In the genomic region with DNA sequence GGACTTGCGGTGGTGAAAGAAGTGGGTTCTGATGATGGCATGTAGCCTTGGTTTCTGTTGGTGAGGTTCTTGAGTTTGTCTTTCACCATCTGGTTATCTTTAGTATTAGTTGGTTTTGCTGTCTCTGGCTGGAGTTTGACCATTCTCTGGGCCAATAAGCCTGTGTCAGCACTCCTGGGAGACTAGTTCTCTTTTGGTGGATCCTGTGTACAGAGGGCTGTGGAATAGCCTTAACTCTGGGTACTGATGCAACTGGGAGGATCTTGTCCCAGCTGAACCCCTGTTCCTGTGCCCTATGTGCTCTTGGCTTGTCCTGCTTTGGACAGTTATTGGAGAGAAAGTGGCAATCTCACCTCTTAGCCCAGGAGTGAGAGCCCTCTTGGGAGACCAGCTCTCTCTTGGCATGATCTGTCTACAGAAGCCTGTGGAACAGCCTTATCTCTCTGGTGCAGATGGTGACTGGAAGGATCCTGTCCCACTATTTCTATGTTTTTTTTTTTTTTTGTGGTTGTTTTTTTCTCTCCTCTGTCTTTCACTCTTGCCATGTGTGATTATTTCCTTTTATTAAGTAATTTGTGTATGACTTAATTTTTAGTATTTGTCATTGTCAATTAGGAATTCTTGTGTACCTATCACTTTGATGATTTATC, we compare ENCODE assay signal across 22 mouse cellular contexts. TPM values are rescaled to one million over a fixed set of nuclear protein-coding genes. Genes with fewer than 3 reads are reported as not detected.
DNase-seq lines count a peak whose midpoint lies in the region; ATAC-seq and TF ChIP-seq lines count a peak whose summit lies in the region.
"Had no signal": no experiment of that assay in that cellular context is flagged by ENCODE, and none has a peak within 500 bp of the region (broad histone marks: within the 10 kb centered on the region; RNA-seq: fewer than 3 reads in every experiment).

No protein-coding gene starts in this region.

- no peak overlapping the region for H3K27ac ChIP-seq in heart, embryonic 12.5 days (ENCODE audit: poor library complexity, severe bottlenecking)
- H3K27ac ChIP-seq in thymus, adult 2 months (ENCODE audit: control insufficient read depth, insufficient read depth, low read length): no peak overlapping the region
- H3K27ac ChIP-seq: embryonic facial prominence, embryonic 13.5 days; heart, embryonic 10.5 days; hindbrain, embryonic 12.5 days had no signal

- H3K9me3 ChIP-seq in heart, embryonic 12.5 days (replicated peaks): no peaks in the 10 kb centered on the region; the same call in 1 of the 2 replicates
- no peaks in the 10 kb centered on the region for H3K9me3 ChIP-seq in G1E (replicated peaks)
- H3K9me3 ChIP-seq: embryonic facial prominence, embryonic 13.5 days; heart, embryonic 10.5 days; hindbrain, embryonic 12.5 days had no signal

- no peaks in the 10 kb centered on the region for H3K27me3 ChIP-seq in heart, embryonic 12.5 days (replicated peaks)
- no peaks in the 10 kb centered on the region for H3K27me3 ChIP-seq in G1E (ENCODE audit: insufficient read depth, low read length)
- no peaks in the 10 kb centered on the region for H3K27me3 ChIP-seq in thymus, adult 2 months (ENCODE audit: control insufficient read depth, insufficient read depth, low read length)
- H3K27me3 ChIP-seq: embryonic facial prominence, embryonic 13.5 days; hindbrain, embryonic 12.5 days had no signal

- 81% methylated on average over 1 of the region's 1 CpGs for WGBS in heart, embryonic 12.5 days
- 98% methylated on average over 1 of the region's 1 CpGs for WGBS in thymus, adult 2 months

- TF ChIP-seq POLR2A in thymus, adult 2 months (IDR thresholded peaks at IDR 0.05; ENCODE audit: control insufficient read depth, extremely low read depth, insufficient read depth, low read length, poor library complexity): no peak

- no peaks in the 10 kb centered on the region for H3K36me3 ChIP-seq in heart, embryonic 12.5 days
- no peaks in the 10 kb centered on the region for H3K36me3 ChIP-seq in G1E (replicated peaks)
- no peaks in the 10 kb centered on the region for H3K36me3 ChIP-seq in thymus, adult 2 months (ENCODE audit: control insufficient read depth, insufficient read depth, low read length)
- H3K36me3 ChIP-seq: embryonic facial prominence, embryonic 13.5 days; heart, embryonic 10.5 days; hindbrain, embryonic 12.5 days had no signal

- ATAC-seq in heart, embryonic 12.5 days (ENCODE audit: insufficient number of reproducible peaks, low FRiP score): peak; percentile 92
- peak; percentile 87 for ATAC-seq in G1E (ENCODE audit: extremely low read depth, insufficient number of reproducible peaks, low FRiP score, poor library complexity, severe bottlenecking)
- peak; percentile 89 for ATAC-seq in erythroid progenitor cell, adult 5-6 weeks (replicated peaks; ENCODE audit: low FRiP score, poor library complexity, severe bottlenecking)
- peak; percentile 73 for ATAC-seq in megakaryocyte progenitor cell, adult 5-6 weeks (replicated peaks; ENCODE audit: poor library complexity)
- ATAC-seq: forebrain, embryonic 14.5 days had no signal

- no peak overlapping the region for H3K4me3 ChIP-seq in heart, embryonic 12.5 days
- peak overlapping the region; percentile 34; the same call in 1 of the 2 replicates for H3K4me3 ChIP-seq in G1E (ENCODE audit: low read depth, low read length)
- no peak overlapping the region for H3K4me3 ChIP-seq in thymus, adult 2 months (ENCODE audit: control insufficient read depth, insufficient read depth, low read length)
- H3K4me3 ChIP-seq: embryonic facial prominence, embryonic 13.5 days; heart, embryonic 10.5 days; hindbrain, embryonic 12.5 days had no signal

- DNase-seq in heart, adult 11 months: no peak
- DNase-seq in G1E (ENCODE audit: low spot score): peak; percentile 37
- no peak for DNase-seq in thymus, adult 2 months
- no peak for DNase-seq in layer of hippocampus, adult 11-12 months (ENCODE audit: low spot score)
- no peak for DNase-seq in adrenal gland, adult (ENCODE audit: inconsistent age in 2 of 2, low spot score in 1 of 2)
- DNase-seq: cerebellum, postnatal 10 days; kidney, adult 9 months; layer of hippocampus, adult 9-11 months; left cerebral cortex, postnatal 4 days; lung, postnatal 4 days; right cerebral cortex, adult 18-20 months; thymus, postnatal 14 days had no signal

- TF ChIP-seq CTCF in G1E (IDR thresholded peaks at IDR 0.05; ENCODE audit: low read depth, low read length): no peak
- TF ChIP-seq CTCF in thymus, adult 2 months (IDR thresholded peaks at IDR 0.05; ENCODE audit: borderline replicate concordance, control insufficient read depth, extremely low read depth, insufficient read depth, low read length, poor library complexity): no peak

- H3K4me2 ChIP-seq in heart, embryonic 12.5 days: no peak overlapping the region
- H3K4me2 ChIP-seq: embryonic facial prominence, embryonic 13.5 days; hindbrain, embryonic 12.5 days had no signal

- H3K9ac ChIP-seq in heart, embryonic 12.5 days: no peak overlapping the region
- H3K9ac ChIP-seq: embryonic facial prominence, embryonic 13.5 days; hindbrain, embryonic 12.5 days had no signal

- H3K4me1 ChIP-seq in heart, embryonic 12.5 days (replicated peaks): no peaks in the 10 kb centered on the region
- peaks cover 57% of the 10 kb centered on the region for H3K4me1 ChIP-seq in G1E (ENCODE audit: insufficient read depth, low read depth, low read length)
- H3K4me1 ChIP-seq in thymus, adult 2 months (replicated peaks; ENCODE audit: control insufficient read depth, insufficient read depth, low read length): no peaks in the 10 kb centered on the region
- H3K4me1 ChIP-seq: embryonic facial prominence, embryonic 13.5 days; heart, embryonic 10.5 days; hindbrain, embryonic 12.5 days had no signal

RNA-seq across cellular contexts. Expression of a gene that starts 3.2 kb away (rescaled TPM):
- 0.08 TPM in 2 replicates for polyA plus RNA-seq in heart, embryonic 12.5 days (2016; fragmentation: Nextera tagmentation; extraction: Ambion mirVana)
- 20.8 and 24.5 TPM in 2 replicates for total RNA-seq in G1E (2014; fragmentation: Nextera tagmentation)
- total RNA-seq in G1E (2017): 13.6 and 14.9 TPM in 2 replicates
- polyA plus RNA-seq in G1E (2012): 0.20 and 0.29 TPM in 2 replicates
- total RNA-seq in erythroid progenitor cell, adult 5-6 weeks (2015; ENCODE audit: low replicate concordance): 7.9 and 10.5 TPM in 2 replicates
- total RNA-seq in erythroid progenitor cell, adult 5-6 weeks (2017; ENCODE audit: low replicate concordance): 6.0 and 6.1 TPM in 2 replicates
- total RNA-seq in megakaryocyte progenitor cell, adult 5-6 weeks (2015): 17.8 and 19.3 TPM in 2 replicates
- 17.2 and 19.6 TPM in 2 replicates for total RNA-seq in megakaryocyte progenitor cell, adult 5-6 weeks (2017)
- polyA plus RNA-seq in thymus, adult 2 months (2012; rRNA removed): 0.06 and 0.08 TPM in 2 replicates
- total RNA-seq: gastrocnemius, adult 8-10 months had no signal
- polyA plus RNA-seq: embryonic facial prominence, embryonic 13.5 days; forebrain, embryonic 14.5 days; hindbrain, embryonic 12.5 days had no signal

RNA-seq across cellular contexts. Expression of a gene that starts 15.3 kb away (rescaled TPM):
- polyA plus RNA-seq in heart, embryonic 12.5 days (2016; fragmentation: Nextera tagmentation; extraction: Ambion mirVana): not detected in 2 replicates
- total RNA-seq in G1E (2014; fragmentation: Nextera tagmentation): not detected in 2 replicates
- total RNA-seq in G1E (2017): not detected in 2 replicates
- polyA plus RNA-seq in G1E (2012): not detected in 2 replicates
- not detected in 2 replicates for total RNA-seq in erythroid progenitor cell, adult 5-6 weeks (2015; ENCODE audit: low replicate concordance)
- not detected in 2 replicates for total RNA-seq in erythroid progenitor cell, adult 5-6 weeks (2017; ENCODE audit: low replicate concordance)
- total RNA-seq in megakaryocyte progenitor cell, adult 5-6 weeks (2015): not detected in 2 replicates
- not detected in 2 replicates for total RNA-seq in megakaryocyte progenitor cell, adult 5-6 weeks (2017)
- polyA plus RNA-seq in thymus, adult 2 months (2012; rRNA removed): not detected in 2 replicates
- total RNA-seq: gastrocnemius, adult 8-10 months; left cerebral cortex, postnatal 4 days; monocyte, adult 5-6 weeks; neutrophil, adult 5-6 weeks had no signal
- polyA plus RNA-seq: embryonic facial prominence, embryonic 13.5 days; forebrain, embryonic 14.5 days; heart, embryonic 10.5 days; hindbrain, embryonic 12.5 days had no signal

RNA-seq across cellular contexts. Expression of a gene that starts 31.0 kb away (rescaled TPM):
- polyA plus RNA-seq in heart, embryonic 12.5 days (2016; fragmentation: Nextera tagmentation; extraction: Ambion mirVana): not detected in 2 replicates
- total RNA-seq in G1E (2014; fragmentation: Nextera tagmentation) (18.9 and 28.7 TPM in 2 replicates), G1E (2017) (12.6 and 14.1 TPM in 2 replicates)
- 0.44 and 0.91 TPM in 2 replicates for polyA plus RNA-seq in G1E (2012)
- 2.5 and 6.1 TPM in 2 replicates for total RNA-seq in erythroid progenitor cell, adult 5-6 weeks (2015; ENCODE audit: low replicate concordance)
- total RNA-seq in erythroid progenitor cell, adult 5-6 weeks (2017; ENCODE audit: low replicate concordance): 1.1 and 2.2 TPM in 2 replicates
- total RNA-seq in megakaryocyte progenitor cell, adult 5-6 weeks (2015): 10.5 and 11.3 TPM in 2 replicates
- total RNA-seq in megakaryocyte progenitor cell, adult 5-6 weeks (2017): 4.1 and 15.2 TPM in 2 replicates
- polyA plus RNA-seq in thymus, adult 2 months (2012; rRNA removed): 0.23 TPM in 1 of 2 replicates, not detected in the other
- total RNA-seq: gastrocnemius, adult 8-10 months; left cerebral cortex, postnatal 4 days had no signal
- polyA plus RNA-seq: embryonic facial prominence, embryonic 13.5 days; forebrain, embryonic 14.5 days; heart, embryonic 10.5 days; hindbrain, embryonic 12.5 days had no signal
